Mouse (Mus musculus) hindbrain, postnatal 0 days (tissue): ENCODE data around the gene Fbrs. TPM values are rescaled to one million over a fixed set of nuclear protein-coding genes. Genes with fewer than 3 reads are reported as not detected.
A peak's percentile ranks its signal among the peaks of the same experiment; 100 is the strongest.

Experiments
- ATAC-seq: fragments of 200-750 bp; cut with Nextera tagmentation; 2 replicates; pipeline ENCODE4 v1.8.0; 2017; ENCODE audit warnings: mild to moderate bottlenecking, moderate TSS enrichment, moderate library complexity
- DNase-seq: peaks from one replicate; pipeline ENCODE4 v3.0.0-alpha.2; 2015; ENCODE audit warnings: low spot score
- H3K27ac ChIP-seq: fragments of 300-500 bp; sonication (generic); 2 replicates; pipeline ENCODE4 v1.5.1; 2014; ENCODE audit warnings: mild to moderate bottlenecking
- H3K27me3 ChIP-seq: fragments of 300-500 bp; sonication (generic); 2 replicates; pipeline ENCODE4 v1.6.1; 2014; ENCODE audit warnings: low read length, mixed read lengths; ENCODE audit not compliant: insufficient read depth
- H3K36me3 ChIP-seq: fragments of 300-500 bp; sonication (generic); 2 replicates; pipeline ENCODE4 v1.6.1; 2014; ENCODE audit warnings: low read length, mixed read lengths; ENCODE audit not compliant: insufficient read depth
- H3K4me1 ChIP-seq: fragments of 300-500 bp; sonication (generic); 2 replicates; pipeline ENCODE4 v1.6.1; 2014; ENCODE audit warnings: antibody characterized with exemption, low read length, mixed read lengths; ENCODE audit not compliant: insufficient read depth
- H3K4me2 ChIP-seq: fragments of 300-500 bp; sonication (generic); 2 replicates; pipeline ENCODE4 v1.6.1; 2014; ENCODE audit warnings: low read depth, mild to moderate bottlenecking, low read length, moderate library complexity, mixed read lengths
- H3K4me3 ChIP-seq: fragments of 300-500 bp; sonication (generic); 2 replicates; pipeline ENCODE4 v1.5.1; 2014; ENCODE audit warnings: low read length
- H3K9ac ChIP-seq: fragments of 300-500 bp; sonication (generic); replicated peaks from 2 replicates; pipeline ENCODE4 v1.6.1; 2014; ENCODE audit warnings: mild to moderate bottlenecking, low read length, moderate library complexity, mixed read lengths
- H3K9me3 ChIP-seq: fragments of 300-500 bp; sonication (generic); 2 replicates; pipeline ENCODE4 v1.6.1; 2016; ENCODE audit warnings: low read length, mixed read lengths
- CTCF ChIP-seq: IDR thresholded peaks from 2 replicates; pipeline ENCODE4 v1.5.1; 2016; ENCODE audit warnings: antibody characterized with exemption, control low read depth, low read depth
- WGBS: fragments of 180-500 bp; shearing (Covaris S2); extraction: QIAGEN DNeasy Blood & Tissue Kit; methylation state at CpG from one replicate; pipeline ENCODE4 v1.1.7; 2014; 5-methylcytosine and 5-hydroxymethylcytosine counted together
- polyA plus RNA-seq: library from polyadenylated mRNA; unstranded; fragments of >200 nt; fragmentation: Nextera tagmentation; extraction: Ambion mirVana; gene quantifications from 2 replicates; pipeline ENCODE4 v1.2.1, GENCODE M21; 2015
- total RNA-seq: library from RNA; depleted of rRNA; stranded (reverse); fragments of >200 nt; gene quantifications from 2 replicates; pipeline ENCODE4 v1.2.3, GENCODE M21; 2014

Fbrs gene
- total and polyA plus RNA-seq, 2 experiments from 2014 or later, result 10.4 to 36.6 TPM

DNA sequence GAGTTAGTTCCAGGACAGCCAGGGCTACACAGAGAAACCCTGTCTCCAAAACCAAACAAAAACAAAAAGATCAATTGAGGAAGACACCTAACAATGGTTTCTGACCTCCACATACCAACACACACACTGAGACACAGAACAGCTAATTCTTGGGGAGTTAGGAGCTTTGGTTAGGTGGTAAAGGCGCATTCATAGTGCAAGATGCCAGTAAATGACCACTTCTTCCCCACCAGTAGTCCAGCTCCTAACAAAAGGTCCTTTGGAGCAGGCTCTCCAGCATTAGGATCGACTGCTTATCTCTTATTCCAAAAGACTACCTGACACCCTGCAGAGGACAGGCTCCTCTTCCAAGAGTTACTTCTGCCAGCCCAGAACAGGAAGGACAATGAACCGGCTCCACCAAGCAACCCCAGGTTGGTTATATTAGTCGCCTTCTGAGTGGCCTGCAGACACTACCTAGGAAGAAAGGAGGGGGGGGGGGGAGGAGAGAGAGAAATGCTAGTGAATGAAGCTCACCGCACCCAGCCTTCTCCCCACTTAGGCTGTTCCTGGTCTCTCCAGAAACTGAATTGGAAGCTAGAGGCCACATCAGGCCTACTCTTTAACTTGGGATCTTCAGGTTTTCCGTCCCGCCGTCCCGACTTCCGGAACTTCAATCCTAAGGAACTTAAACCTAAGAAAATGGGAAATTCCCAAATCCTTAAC lies 8.8 kb upstream of the Fbrs start:
- 7% methylated on average over 10 of the region's 10 CpGs for WGBS
- ATAC-seq (no peak), DNase-seq (no peak)
- TF ChIP-seq CTCF, result no peak
- peaks cover 16% of the 10 kb centered on the region for H3K36me3 ChIP-seq
- H3K4me2 ChIP-seq, result peak overlapping the region; percentile 91
- peak overlapping the region; percentile 95 for H3K9ac ChIP-seq
- H3K4me3 ChIP-seq, result peak overlapping the region; percentile 84
- no peaks in the 10 kb centered on the region for H3K9me3 ChIP-seq
- H3K4me1 ChIP-seq, result peaks cover 8% of the 10 kb centered on the region; the same call in 1 of the 2 replicates
- peak overlapping the region; percentile 99 for H3K27ac ChIP-seq
- no peaks in the 10 kb centered on the region for H3K27me3 ChIP-seq

DNA sequence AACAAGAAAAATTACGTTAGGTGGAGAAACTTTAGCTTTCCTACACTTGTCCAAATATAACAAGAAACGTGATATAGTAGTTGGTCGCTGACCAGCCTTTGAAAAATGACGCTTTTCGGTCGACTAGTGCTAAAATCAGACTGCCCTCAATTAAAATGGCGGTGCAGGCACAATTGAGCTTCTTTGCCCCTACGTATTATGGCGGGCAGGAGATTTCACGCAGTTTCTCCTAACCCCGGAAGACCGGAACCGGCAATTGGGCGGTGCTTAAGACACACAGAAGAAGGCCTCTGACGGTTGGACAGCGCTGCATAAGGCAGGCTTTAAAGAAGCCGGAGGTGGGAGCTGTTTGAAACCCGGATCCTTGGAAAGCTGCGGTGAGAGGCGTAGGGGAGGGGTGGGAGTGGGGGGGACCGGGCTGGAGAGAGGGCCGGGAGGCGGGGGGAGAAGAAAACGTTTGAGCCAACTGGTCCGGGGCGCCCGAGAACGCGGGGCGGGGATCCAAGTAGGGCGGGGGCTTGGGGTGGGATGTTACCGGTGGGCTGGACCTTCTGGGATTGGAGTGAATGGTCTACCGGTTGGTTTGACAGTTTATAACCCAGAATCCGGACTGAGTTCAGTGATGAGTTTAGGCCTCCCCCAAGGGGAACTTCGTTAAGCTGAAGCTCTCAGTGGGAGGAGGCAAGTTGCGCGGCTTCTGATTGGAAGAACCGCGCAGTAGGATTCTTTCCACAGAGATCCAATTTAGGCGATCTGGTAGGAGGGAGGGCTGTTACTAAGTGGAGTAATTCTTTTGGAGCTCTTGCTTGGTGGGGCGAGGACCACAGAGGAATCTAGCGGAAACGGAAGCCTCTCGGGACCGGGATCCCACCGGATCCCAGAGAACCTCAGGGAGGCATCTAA lies 8.0 kb upstream of the Fbrs start:
- Histone ChIP-seq H3K4me3 (peak overlapping the region; percentile 84), H3K9me3 (no peaks in the 10 kb centered on the region), H3K4me1 (peaks cover 8% of the 10 kb centered on the region; the same call in 1 of the 2 replicates), H3K27ac (peak overlapping the region; percentile 99), H3K36me3 (peaks cover 24% of the 10 kb centered on the region), H3K4me2 (peak overlapping the region; percentile 91), H3K27me3 (no peaks in the 10 kb centered on the region), H3K9ac (peak overlapping the region; percentile 95)
- TF ChIP-seq CTCF, result peak; percentile 18
- peak; percentile 96 for ATAC-seq
- DNase-seq, result peak; percentile 99
- WGBS, result under 1% methylated on average over 44 of the region's 46 CpGs

GRCm38 (mm10) chr7:127471646-127472010 lies 7.4 kb upstream of the Fbrs start:
- H3K9ac ChIP-seq, result peak overlapping the region; percentile 95
- TF ChIP-seq CTCF, result no peak
- no peak for DNase-seq
- H3K4me1 ChIP-seq, result peaks cover 8% of the 10 kb centered on the region; the same call in 1 of the 2 replicates
- H3K4me3 ChIP-seq, result peak overlapping the region; percentile 84
- peak overlapping the region; percentile 99 for H3K27ac ChIP-seq
- no peak for ATAC-seq
- peak overlapping the region; percentile 91 for H3K4me2 ChIP-seq
- WGBS, result 1% methylated on average over 17 of the region's 25 CpGs
- H3K9me3 ChIP-seq, result no peaks in the 10 kb centered on the region
- H3K36me3 ChIP-seq, result peaks cover 28% of the 10 kb centered on the region
- no peaks in the 10 kb centered on the region for H3K27me3 ChIP-seq

DNA sequence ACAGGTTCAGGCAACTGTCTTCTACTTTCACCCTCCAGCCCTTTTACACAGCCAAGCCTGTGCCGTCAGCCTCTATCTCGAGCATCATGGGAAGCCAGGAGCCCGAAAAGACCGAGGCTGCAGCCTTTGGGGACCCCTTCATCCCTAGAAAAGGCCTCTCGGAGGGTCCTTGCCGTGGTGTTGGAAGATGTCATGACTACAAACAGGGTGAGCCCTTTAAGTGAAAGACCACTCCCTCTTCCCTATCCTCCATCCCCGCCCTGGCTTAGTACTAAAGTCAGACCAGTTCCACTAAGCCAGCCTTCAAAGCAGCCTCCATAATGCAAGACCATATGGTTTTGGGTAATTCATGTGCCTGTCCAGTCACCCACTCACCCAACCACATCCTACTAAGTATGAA lies 6.9 kb upstream of the Fbrs start:
- peak overlapping the region; percentile 95 for H3K9ac ChIP-seq
- H3K36me3 ChIP-seq, result peaks cover 28% of the 10 kb centered on the region
- peak overlapping the region; percentile 99 for H3K27ac ChIP-seq
- ATAC-seq, result no peak
- H3K4me1 ChIP-seq, result peaks cover 11% of the 10 kb centered on the region; the same call in 1 of the 2 replicates
- DNase-seq, result peak; percentile 42
- H3K9me3 ChIP-seq, result no peaks in the 10 kb centered on the region
- H3K4me2 ChIP-seq, result peak overlapping the region; percentile 91
- peak overlapping the region; percentile 84 for H3K4me3 ChIP-seq
- no peaks in the 10 kb centered on the region for H3K27me3 ChIP-seq
- 2% methylated on average over 7 of the region's 7 CpGs for WGBS
- no peak for TF ChIP-seq CTCF

GRCm38 (mm10) chr7:127473705-127474104 lies 5.3 kb upstream of the Fbrs start:
- peak; percentile 30 for DNase-seq
- no peak for ATAC-seq
- peaks cover 28% of the 10 kb centered on the region for H3K36me3 ChIP-seq
- no peak overlapping the region for H3K4me3 ChIP-seq
- 0 out of 2 replicates have a peak overlapping the region, but pooled peaks have one; percentile 28 for H3K9ac ChIP-seq
- H3K9me3 ChIP-seq, result no peaks in the 10 kb centered on the region
- TF ChIP-seq CTCF, result peak; percentile 49
- no peak overlapping the region for H3K27ac ChIP-seq
- peaks cover 14% of the 10 kb centered on the region; the same call in 1 of the 2 replicates for H3K4me1 ChIP-seq
- 80% methylated on average over 5 of the region's 5 CpGs for WGBS
- H3K4me2 ChIP-seq, result no peak overlapping the region
- no peaks in the 10 kb centered on the region for H3K27me3 ChIP-seq

GRCm38 (mm10) chr7:127474378-127475070 lies 4.5 kb upstream of the Fbrs start:
- H3K27me3 ChIP-seq, result no peaks in the 10 kb centered on the region
- no peak overlapping the region for H3K27ac ChIP-seq
- H3K4me1 ChIP-seq, result peaks cover 14% of the 10 kb centered on the region; the same call in 1 of the 2 replicates
- no peaks in the 10 kb centered on the region for H3K9me3 ChIP-seq
- 66% methylated on average over 6 of the region's 6 CpGs for WGBS
- peaks cover 28% of the 10 kb centered on the region for H3K36me3 ChIP-seq
- no peak for TF ChIP-seq CTCF
- DNase-seq (no peak), ATAC-seq (no peak)
- no peak overlapping the region for H3K4me3 ChIP-seq
- H3K4me2 ChIP-seq, result no peak overlapping the region
- no peak overlapping the region for H3K9ac ChIP-seq
